Mouse (Mus musculus): ENCODE data around the gene Ttll13.

The Ttll13 gene

DNA sequence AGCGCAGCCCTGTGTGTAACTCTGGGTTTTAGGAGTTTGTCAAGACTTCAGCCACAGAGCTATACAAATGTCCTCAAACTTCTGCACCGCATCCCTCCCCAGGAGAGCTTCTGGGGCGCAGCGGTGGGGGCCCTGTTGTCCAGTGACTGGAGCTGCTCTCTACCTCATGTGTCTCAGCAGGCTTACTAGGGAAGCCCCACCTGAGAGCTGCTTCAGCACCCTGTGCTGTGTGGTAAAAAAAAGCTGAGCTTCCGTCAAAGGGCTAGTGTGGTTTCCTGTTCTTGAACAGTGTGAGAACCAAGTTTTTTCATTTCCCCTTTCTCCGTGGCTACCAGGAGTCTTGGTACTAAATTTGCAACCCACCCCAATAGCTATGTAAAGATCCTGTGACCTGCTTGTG is 36.5 kb upstream of the Ttll13 start:
- in situ Hi-C loops (cut with MboI; ENCODE audit: low pct_unique_long_range_greater_than_20kb in 1 of 2, low sequenced_read_pairs in 2 of 2, unreplicated experiment in 1 of 2), result no loop called here

- in situ Hi-C loops (cut with MboI; ENCODE audit: low pct_unique_long_range_greater_than_20kb in 1 of 2, low sequenced_read_pairs in 2 of 2, unreplicated experiment in 1 of 2), result no loop called here
These were observed 35.2 kb upstream of the Ttll13 start for GRCm38 (mm10) chr7:80210982-80211381.

DNA sequence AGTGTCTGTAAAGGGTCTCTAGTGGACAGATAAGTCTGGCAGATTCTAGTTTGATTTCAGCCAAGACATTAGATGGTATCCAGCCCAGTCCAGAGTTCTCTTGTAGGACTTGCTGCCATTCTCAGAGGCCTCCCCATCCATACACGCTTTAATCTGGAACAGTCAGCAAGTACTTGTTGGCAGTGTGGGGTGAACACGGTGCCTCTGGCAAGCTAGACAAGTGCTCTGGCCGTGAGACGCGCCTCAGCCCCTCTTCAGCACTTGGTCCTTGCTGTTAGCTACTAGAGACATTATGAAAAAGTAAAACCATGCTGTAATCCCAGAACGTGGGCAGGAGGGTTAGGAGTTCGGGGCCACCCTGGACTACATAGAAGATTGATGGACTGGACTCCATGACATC is 32.6 kb upstream of the Ttll13 start:
- in situ Hi-C loops (cut with MboI; ENCODE audit: low pct_unique_long_range_greater_than_20kb in 1 of 2, low sequenced_read_pairs in 2 of 2, unreplicated experiment in 1 of 2), result no loop called here

GRCm38 (mm10) chr7:80214459-80214858 is 31.7 kb upstream of the Ttll13 start:
- in situ Hi-C loops (cut with MboI; ENCODE audit: low pct_unique_long_range_greater_than_20kb in 1 of 2, low sequenced_read_pairs in 2 of 2, unreplicated experiment in 1 of 2), result no loop called here

DNA sequence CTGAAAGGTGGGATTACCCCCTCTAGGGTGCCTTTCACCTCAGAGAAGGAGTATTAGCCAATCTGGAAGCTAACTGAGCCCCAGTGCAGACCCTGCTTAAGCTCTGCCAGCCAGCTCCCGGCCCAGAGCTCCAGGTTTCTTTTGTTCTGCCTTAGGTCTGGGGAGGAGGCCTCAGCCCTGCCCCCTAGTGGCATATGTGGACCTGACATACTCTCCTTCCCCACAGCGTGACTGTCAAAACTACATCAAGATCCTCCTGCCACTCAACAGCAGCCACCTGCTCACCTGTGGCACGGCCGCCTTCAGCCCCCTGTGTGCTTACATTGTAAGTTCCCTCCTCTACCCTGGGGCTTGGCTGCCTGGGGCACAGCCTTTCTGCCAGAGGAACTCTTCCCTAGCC is 30.8 kb upstream of the Ttll13 start:
- in situ Hi-C loops (cut with MboI; ENCODE audit: low pct_unique_long_range_greater_than_20kb in 1 of 2, low sequenced_read_pairs in 2 of 2, unreplicated experiment in 1 of 2), result loop anchor here in 1 of 2 experiments (5.0 kb wide), 1 partner anchor 53 kb away; no protein-coding TSS in a partner anchor

GRCm38 (mm10) chr7:80216566-80216965 is 29.6 kb upstream of the Ttll13 start:
- in situ Hi-C loops (cut with MboI; ENCODE audit: low pct_unique_long_range_greater_than_20kb in 1 of 2, low sequenced_read_pairs in 2 of 2, unreplicated experiment in 1 of 2), result loop anchor here in 1 of 2 experiments (5.0 kb wide), 1 partner anchor 54 kb away; no protein-coding TSS in a partner anchor

DNA sequence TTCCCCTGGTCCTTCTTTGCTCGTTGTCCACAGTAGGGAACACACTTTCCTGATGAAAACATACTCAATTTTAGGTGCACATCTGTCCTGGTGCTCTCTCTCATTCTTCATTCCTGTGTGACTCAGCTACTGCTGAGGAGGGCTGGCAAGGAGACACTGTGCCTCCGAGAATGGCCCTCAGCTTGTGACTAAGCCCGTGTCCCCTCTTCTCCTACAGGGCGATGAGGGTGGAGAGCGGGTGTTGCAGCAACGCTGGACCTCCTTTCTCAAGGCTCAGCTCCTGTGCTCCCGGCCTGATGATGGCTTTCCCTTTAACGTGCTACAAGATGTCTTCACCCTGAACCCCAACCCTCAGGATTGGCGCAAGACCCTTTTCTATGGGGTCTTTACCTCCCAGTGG is 27.5 kb upstream of the Ttll13 start:
- in situ Hi-C loops (cut with MboI; ENCODE audit: low pct_unique_long_range_greater_than_20kb in 1 of 2, low sequenced_read_pairs in 2 of 2, unreplicated experiment in 1 of 2), result loop anchor here in 1 of 2 experiments (5.0 kb wide), 1 partner anchor 56 kb away; no protein-coding TSS in a partner anchor

- in situ Hi-C loops (cut with MboI; ENCODE audit: low pct_unique_long_range_greater_than_20kb in 1 of 2, low sequenced_read_pairs in 2 of 2, unreplicated experiment in 1 of 2), result no loop called here
These were observed 25.9 kb upstream of the Ttll13 start for GRCm38 (mm10) chr7:80220237-80220797.

- in situ Hi-C loops (cut with MboI; ENCODE audit: low pct_unique_long_range_greater_than_20kb in 1 of 2, low sequenced_read_pairs in 2 of 2, unreplicated experiment in 1 of 2), result no loop called here
These were observed 24.9 kb upstream of the Ttll13 start for GRCm38 (mm10) chr7:80221179-80221750.

DNA sequence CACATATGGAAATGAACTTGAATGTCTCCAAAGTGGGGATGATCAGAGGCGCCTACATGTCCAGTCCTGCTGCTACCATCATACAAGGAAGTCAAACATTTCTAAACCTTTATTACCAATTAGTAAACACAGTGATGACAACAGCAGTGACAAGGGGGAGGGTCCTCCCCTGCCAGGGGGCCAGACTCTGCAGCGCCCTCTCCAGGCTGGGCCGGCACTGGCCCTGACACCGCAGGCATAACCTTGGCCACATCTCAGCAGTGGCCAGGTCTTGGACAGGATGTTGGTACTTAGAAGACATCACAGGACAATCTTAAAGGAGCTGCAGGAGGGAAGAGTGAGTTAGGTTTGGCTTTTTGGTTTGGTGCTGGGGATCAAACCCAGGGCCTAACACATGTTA is 19.1 kb upstream of the Ttll13 start:
- in situ Hi-C loops (cut with MboI; ENCODE audit: low pct_unique_long_range_greater_than_20kb in 1 of 2, low sequenced_read_pairs in 2 of 2, unreplicated experiment in 1 of 2), result no loop called here

DNA sequence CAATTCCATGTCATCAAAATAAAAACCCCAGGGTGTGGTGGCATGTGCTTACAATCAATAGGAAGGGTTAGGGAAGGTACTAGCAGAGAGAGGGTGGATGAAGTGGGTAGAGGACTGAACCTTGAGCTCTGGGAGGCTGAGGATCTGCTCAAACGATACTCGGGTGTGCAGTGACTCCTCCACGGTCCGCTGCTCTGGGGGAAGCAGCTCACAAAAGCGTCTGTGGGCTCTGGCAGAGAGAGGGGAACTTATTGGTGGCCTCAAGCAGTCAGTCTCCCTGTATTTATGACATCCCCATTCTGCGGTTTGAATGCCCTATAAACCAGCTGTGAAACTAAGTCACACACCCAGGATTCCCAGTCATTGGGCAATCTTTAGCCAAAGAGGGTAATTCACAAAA is 16.0 kb upstream of the Ttll13 start:
- in situ Hi-C loops (cut with MboI; ENCODE audit: low pct_unique_long_range_greater_than_20kb in 1 of 2, low sequenced_read_pairs in 2 of 2, unreplicated experiment in 1 of 2), result no loop called here

- in situ Hi-C loops (cut with MboI; ENCODE audit: low pct_unique_long_range_greater_than_20kb in 1 of 2, low sequenced_read_pairs in 2 of 2, unreplicated experiment in 1 of 2), result no loop called here
These were observed 14.1 kb upstream of the Ttll13 start for GRCm38 (mm10) chr7:80231971-80232488.

GRCm38 (mm10) chr7:80232489-80233029 is 13.6 kb upstream of the Ttll13 start, which contains the start of the genes Cib1 and Gdpgp1:
Gene Cib1, minus strand, starts transcription at chr7:80232813.
Gene Gdpgp1, plus strand, starts transcription at chr7:80232865.
- in situ Hi-C loops (cut with MboI; ENCODE audit: low pct_unique_long_range_greater_than_20kb in 1 of 2, low sequenced_read_pairs in 2 of 2, unreplicated experiment in 1 of 2), result no loop called here

DNA sequence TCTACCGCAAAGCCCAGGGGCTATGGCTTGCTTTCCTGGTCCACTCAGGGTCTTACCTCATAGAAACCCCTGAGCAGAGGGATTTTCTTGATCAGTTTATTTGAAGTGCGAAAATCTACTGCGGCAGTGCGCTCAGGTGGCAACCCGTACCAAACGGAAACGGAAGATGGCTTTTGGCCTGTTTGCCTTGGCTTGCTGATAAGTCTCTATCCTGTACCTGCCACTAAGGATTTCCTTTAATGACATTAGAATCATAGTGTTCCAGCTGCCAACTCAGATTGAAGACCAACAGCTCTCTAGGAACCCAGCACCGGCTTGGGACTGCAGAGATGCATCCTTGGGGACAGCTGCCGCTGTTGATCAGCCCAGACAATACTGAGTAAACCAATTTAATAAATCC is 12.4 kb upstream of the Ttll13 start:
- in situ Hi-C loops (cut with MboI; ENCODE audit: low pct_unique_long_range_greater_than_20kb in 1 of 2, low sequenced_read_pairs in 2 of 2, unreplicated experiment in 1 of 2), result no loop called here

DNA sequence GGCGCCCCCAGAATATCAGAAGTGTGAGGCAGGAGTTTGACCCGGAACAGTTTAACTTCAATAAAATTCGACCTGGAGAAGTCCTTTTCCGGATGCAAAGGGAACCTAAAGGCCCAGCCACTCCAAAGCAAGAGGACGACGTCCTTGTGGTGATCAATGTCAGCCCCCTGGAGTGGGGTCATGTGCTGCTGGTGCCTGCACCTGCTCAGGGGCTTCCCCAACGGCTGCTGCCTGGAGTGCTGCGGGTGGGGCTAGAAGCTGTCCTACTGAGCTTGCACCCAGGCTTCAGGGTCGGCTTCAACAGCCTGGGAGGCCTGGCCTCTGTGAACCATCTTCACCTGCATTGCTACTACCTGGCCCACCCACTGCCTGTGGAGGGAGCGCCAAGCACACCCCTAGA is 7.6 kb upstream of the Ttll13 start:
- in situ Hi-C loops (cut with MboI; ENCODE audit: low pct_unique_long_range_greater_than_20kb in 1 of 2, low sequenced_read_pairs in 2 of 2, unreplicated experiment in 1 of 2), result no loop called here

DNA sequence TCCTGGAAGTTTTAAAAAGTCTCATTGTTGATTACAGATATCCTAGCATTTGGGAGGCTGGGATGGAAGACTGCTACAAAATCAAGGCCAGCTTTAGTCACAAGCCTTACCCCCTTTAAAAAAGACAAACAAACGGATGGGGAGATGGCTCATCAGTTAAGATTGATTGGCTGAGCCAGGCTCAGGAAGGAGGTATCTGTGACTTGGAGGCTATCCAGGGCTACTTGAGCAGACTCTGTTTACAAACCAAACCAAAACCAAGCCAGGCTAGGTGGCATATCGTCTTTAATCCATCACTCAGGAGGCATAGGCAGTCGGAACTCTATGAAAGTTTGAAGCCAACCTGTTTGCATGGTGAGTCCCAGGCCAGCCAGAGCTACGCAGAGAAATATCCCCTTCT is 4.5 kb upstream of the Ttll13 start:
- in situ Hi-C loops (cut with MboI; ENCODE audit: low pct_unique_long_range_greater_than_20kb in 1 of 2, low sequenced_read_pairs in 2 of 2, unreplicated experiment in 1 of 2), result no loop called here

GRCm38 (mm10) chr7:80244851-80245250 is 1.3 kb upstream of the Ttll13 start:
- in situ Hi-C loops (cut with MboI; ENCODE audit: low pct_unique_long_range_greater_than_20kb in 1 of 2, low sequenced_read_pairs in 2 of 2, unreplicated experiment in 1 of 2), result no loop called here

- in situ Hi-C loops (cut with MboI; ENCODE audit: low pct_unique_long_range_greater_than_20kb in 1 of 2, low sequenced_read_pairs in 2 of 2, unreplicated experiment in 1 of 2), result no loop called here
These were observed 683 bp downstream of the Ttll13 start for GRCm38 (mm10) chr7:80246859-80247258.

GRCm38 (mm10) chr7:80252437-80252836 is 6.3 kb downstream of the Ttll13 start:
- in situ Hi-C loops (cut with MboI; ENCODE audit: low pct_unique_long_range_greater_than_20kb in 1 of 2, low sequenced_read_pairs in 2 of 2, unreplicated experiment in 1 of 2), result loop anchor here in 1 of 2 experiments (10.0 kb wide), 1 partner anchor 108 kb away; no protein-coding TSS in a partner anchor

DNA sequence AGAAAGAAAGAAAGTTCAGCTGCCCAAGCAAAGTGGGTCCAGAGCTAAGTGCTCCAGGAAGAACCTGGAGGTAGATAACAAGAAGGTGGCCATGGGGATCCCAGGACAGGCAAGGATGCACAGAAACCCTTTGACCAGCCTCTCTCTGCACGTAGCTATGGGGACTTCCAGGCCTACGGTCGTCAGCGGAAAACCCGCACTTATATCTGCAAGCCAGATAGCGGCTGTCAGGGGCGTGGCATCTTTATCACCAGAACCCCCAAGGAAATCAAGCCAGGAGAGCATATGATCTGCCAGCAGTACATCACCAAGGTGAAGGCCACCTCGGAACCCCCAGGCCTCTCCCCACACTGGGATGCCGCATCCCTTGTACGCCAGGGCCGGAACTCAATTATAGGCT is 6.7 kb downstream of the Ttll13 start:
- in situ Hi-C loops (cut with MboI; ENCODE audit: low pct_unique_long_range_greater_than_20kb in 1 of 2, low sequenced_read_pairs in 2 of 2, unreplicated experiment in 1 of 2), result loop anchor here in 1 of 2 experiments (10.0 kb wide), 1 partner anchor 108 kb away; no protein-coding TSS in a partner anchor
